Mouse (Mus musculus): Measurements from ENCODE around the gene Flnb. TPM values are rescaled to one million over a fixed set of nuclear protein-coding genes. Genes with fewer than 3 reads are reported as not detected.

The Flnb gene
- polyA plus RNA-seq, 1 experiment, result 54.5 TPM

GRCm38 (mm10) chr14:7791061-7791531 is 26.7 kb upstream of the Flnb start:
- H3K27me3 ChIP-seq (ENCODE audit: control insufficient read depth, insufficient read depth, insufficient read length), result no peaks in the 10 kb centered on the region
- TF ChIP-seq POLR2AphosphoS2 (IDR thresholded peaks at IDR 0.05; ENCODE audit: insufficient read length, low read depth), result no peak
- no peaks in the 10 kb centered on the region for H3K79me2 ChIP-seq (ENCODE audit: control insufficient read depth, insufficient read depth)
- H3K36me3 ChIP-seq (ENCODE audit: control insufficient read depth, insufficient read depth), result no peaks in the 10 kb centered on the region
- H3K4me2 ChIP-seq (ENCODE audit: low read depth), result no peak overlapping the region
- H3K4me3 ChIP-seq, result no peak overlapping the region
- no peak overlapping the region for H3ac ChIP-seq (ENCODE audit: control insufficient read depth, insufficient read length)

- Histone ChIP-seq H3K4me3 (no peak within 1 kb of the TSS), H3K79me2 (ENCODE audit: control insufficient read depth, insufficient read depth) (no peaks in the 10 kb centered on the region), H3K27me3 (ENCODE audit: control insufficient read depth, insufficient read depth, insufficient read length) (no peaks in the 10 kb centered on the region), H3K4me2 (ENCODE audit: low read depth) (no peak within 1 kb of the TSS), H3ac (ENCODE audit: control insufficient read depth, insufficient read length) (no peak within 1 kb of the TSS), H3K36me3 (ENCODE audit: control insufficient read depth, insufficient read depth) (no peaks in the 10 kb centered on the region)
- TF ChIP-seq POLR2AphosphoS2 (IDR thresholded peaks at IDR 0.05; ENCODE audit: insufficient read length, low read depth), result no peak
- no peak for TF ChIP-seq MAX (IDR thresholded peaks at IDR 0.05; ENCODE audit: low read depth)
- TF ChIP-seq CEBPB (IDR thresholded peaks at IDR 0.05; ENCODE audit: insufficient read depth, poor library complexity, severe bottlenecking), result no peak
- no peak for TF ChIP-seq SRF (IDR thresholded peaks at IDR 0.05; ENCODE audit: control insufficient read depth, insufficient read length, low read depth)
- TF ChIP-seq REST (IDR thresholded peaks at IDR 0.05; ENCODE audit: insufficient read depth, insufficient read length), result no peak
- no peak for TF ChIP-seq USF1 (IDR thresholded peaks at IDR 0.05; ENCODE audit: low read depth)
- no peak for TF ChIP-seq MYOD1 (IDR thresholded peaks at IDR 0.05; ENCODE audit: control insufficient read depth in 1 of 3, insufficient read length in 2 of 3, low read depth in 2 of 3)
- TF ChIP-seq TCF12 (IDR thresholded peaks at IDR 0.05; ENCODE audit: insufficient read depth, poor library complexity, severe bottlenecking), result no peak
- no peak for TF ChIP-seq TCF3 (IDR thresholded peaks at IDR 0.05; ENCODE audit: insufficient read length, low read depth)
- no peak for TF ChIP-seq MYOG (IDR thresholded peaks at IDR 0.05; ENCODE audit: control insufficient read depth in 1 of 3, insufficient read depth in 1 of 3, insufficient read length in 2 of 3, low read depth in 2 of 3)
- TF ChIP-seq POLR2A (IDR thresholded peaks at IDR 0.05; ENCODE audit: insufficient read length, low read depth), result no peak
- no peak for TF ChIP-seq E2F4 (IDR thresholded peaks at IDR 0.05; ENCODE audit: insufficient read depth)
Measured at GRCm38 (mm10) chr14:7791532-7792159, 26.1 kb upstream of the Flnb start, which contains the start of gene Gm26661. Gm26661 (plus strand) TSS chr14:7791587.

- Histone ChIP-seq H3ac (ENCODE audit: control insufficient read depth, insufficient read length) (no peak overlapping the region), H3K79me2 (ENCODE audit: control insufficient read depth, insufficient read depth) (no peaks in the 10 kb centered on the region), H3K4me2 (ENCODE audit: low read depth) (no peak overlapping the region), H3K36me3 (ENCODE audit: control insufficient read depth, insufficient read depth) (no peaks in the 10 kb centered on the region), H3K4me3 (no peak overlapping the region), H3K27me3 (ENCODE audit: control insufficient read depth, insufficient read depth, insufficient read length) (no peaks in the 10 kb centered on the region)
- no peak for TF ChIP-seq POLR2A (IDR thresholded peaks at IDR 0.05; ENCODE audit: insufficient read length, low read depth)
- no peak for TF ChIP-seq POLR2AphosphoS2 (IDR thresholded peaks at IDR 0.05; ENCODE audit: insufficient read length, low read depth)
- no peak for TF ChIP-seq MAX (IDR thresholded peaks at IDR 0.05; ENCODE audit: low read depth)
- no peak for TF ChIP-seq MYOD1 (IDR thresholded peaks at IDR 0.05; ENCODE audit: control insufficient read depth in 1 of 3, insufficient read length in 2 of 3, low read depth in 2 of 3)
- TF ChIP-seq TCF12 (IDR thresholded peaks at IDR 0.05; ENCODE audit: insufficient read depth, poor library complexity, severe bottlenecking), result no peak
- no peak for TF ChIP-seq USF1 (IDR thresholded peaks at IDR 0.05; ENCODE audit: low read depth)
- TF ChIP-seq TCF3 (IDR thresholded peaks at IDR 0.05; ENCODE audit: insufficient read length, low read depth), result no peak
- TF ChIP-seq CEBPB (IDR thresholded peaks at IDR 0.05; ENCODE audit: insufficient read depth, poor library complexity, severe bottlenecking), result no peak
- TF ChIP-seq E2F4 (IDR thresholded peaks at IDR 0.05; ENCODE audit: insufficient read depth), result no peak
- TF ChIP-seq SRF (IDR thresholded peaks at IDR 0.05; ENCODE audit: control insufficient read depth, insufficient read length, low read depth), result no peak
Measured at GRCm38 (mm10) chr14:7795961-7796360, 21.8 kb upstream of the Flnb start.

GRCm38 (mm10) chr14:7800611-7801010 is 17.1 kb upstream of the Flnb start:
- H3K4me2 ChIP-seq (ENCODE audit: low read depth), result no peak overlapping the region
- TF ChIP-seq MAX (IDR thresholded peaks at IDR 0.05; ENCODE audit: low read depth) (no peak), E2F4 (IDR thresholded peaks at IDR 0.05; ENCODE audit: insufficient read depth) (no peak), POLR2AphosphoS2 (IDR thresholded peaks at IDR 0.05; ENCODE audit: insufficient read length, low read depth) (no peak), USF1 (IDR thresholded peaks at IDR 0.05; ENCODE audit: low read depth) (no peak), TCF3 (IDR thresholded peaks at IDR 0.05; ENCODE audit: insufficient read length, low read depth) (no peak), SRF (IDR thresholded peaks at IDR 0.05; ENCODE audit: control insufficient read depth, insufficient read length, low read depth) (no peak), MYOD1 (IDR thresholded peaks at IDR 0.05; ENCODE audit: control insufficient read depth in 1 of 3, insufficient read length in 2 of 3, low read depth in 2 of 3) (no peak), MYOG (IDR thresholded peaks at IDR 0.05; ENCODE audit: control insufficient read depth in 1 of 3, insufficient read depth in 1 of 3, insufficient read length in 2 of 3, low read depth in 2 of 3) (no peak), CEBPB (IDR thresholded peaks at IDR 0.05; ENCODE audit: insufficient read depth, poor library complexity, severe bottlenecking) (no peak), POLR2A (IDR thresholded peaks at IDR 0.05; ENCODE audit: insufficient read length, low read depth) (no peak), TCF12 (IDR thresholded peaks at IDR 0.05; ENCODE audit: insufficient read depth, poor library complexity, severe bottlenecking) (no peak), REST (IDR thresholded peaks at IDR 0.05; ENCODE audit: insufficient read depth, insufficient read length) (no peak)

GRCm38 (mm10) chr14:7801831-7802230 is 15.9 kb upstream of the Flnb start:
- Histone ChIP-seq H3K79me2 (ENCODE audit: control insufficient read depth, insufficient read depth) (no peaks in the 10 kb centered on the region), H3K36me3 (ENCODE audit: control insufficient read depth, insufficient read depth) (no peaks in the 10 kb centered on the region), H3K4me2 (ENCODE audit: low read depth) (no peak overlapping the region), H3ac (ENCODE audit: control insufficient read depth, insufficient read length) (no peak overlapping the region), H3K27me3 (ENCODE audit: control insufficient read depth, insufficient read depth, insufficient read length) (no peaks in the 10 kb centered on the region), H3K4me3 (no peak overlapping the region)
- no peak for TF ChIP-seq REST (IDR thresholded peaks at IDR 0.05; ENCODE audit: insufficient read depth, insufficient read length)
- no peak for TF ChIP-seq TCF3 (IDR thresholded peaks at IDR 0.05; ENCODE audit: insufficient read length, low read depth)
- TF ChIP-seq MYOD1 (IDR thresholded peaks at IDR 0.05; ENCODE audit: control insufficient read depth in 1 of 3, insufficient read length in 2 of 3, low read depth in 2 of 3), result no peak
- no peak for TF ChIP-seq SRF (IDR thresholded peaks at IDR 0.05; ENCODE audit: control insufficient read depth, insufficient read length, low read depth)
- TF ChIP-seq POLR2AphosphoS2 (IDR thresholded peaks at IDR 0.05; ENCODE audit: insufficient read length, low read depth), result no peak
- no peak for TF ChIP-seq TCF12 (IDR thresholded peaks at IDR 0.05; ENCODE audit: insufficient read depth, poor library complexity, severe bottlenecking)
- no peak for TF ChIP-seq MYOG (IDR thresholded peaks at IDR 0.05; ENCODE audit: control insufficient read depth in 1 of 3, insufficient read depth in 1 of 3, insufficient read length in 2 of 3, low read depth in 2 of 3)
- TF ChIP-seq USF1 (IDR thresholded peaks at IDR 0.05; ENCODE audit: low read depth), result no peak
- no peak for TF ChIP-seq POLR2A (IDR thresholded peaks at IDR 0.05; ENCODE audit: insufficient read length, low read depth)
- TF ChIP-seq MAX (IDR thresholded peaks at IDR 0.05; ENCODE audit: low read depth), result no peak
- TF ChIP-seq E2F4 (IDR thresholded peaks at IDR 0.05; ENCODE audit: insufficient read depth), result no peak
- TF ChIP-seq CEBPB (IDR thresholded peaks at IDR 0.05; ENCODE audit: insufficient read depth, poor library complexity, severe bottlenecking), result no peak

More at GRCm38 (mm10) chr14:7800611-7801010, 17.1 kb upstream of the Flnb start:
- no peaks in the 10 kb centered on the region for H3K27me3 ChIP-seq (ENCODE audit: control insufficient read depth, insufficient read depth, insufficient read length)
- H3ac ChIP-seq (ENCODE audit: control insufficient read depth, insufficient read length), result no peak overlapping the region
- no peaks in the 10 kb centered on the region for H3K36me3 ChIP-seq (ENCODE audit: control insufficient read depth, insufficient read depth)
- H3K79me2 ChIP-seq (ENCODE audit: control insufficient read depth, insufficient read depth), result no peaks in the 10 kb centered on the region
- H3K4me3 ChIP-seq, result no peak overlapping the region
